Comparison of ENCODE assay signal across 9 mouse cellular contexts in genomic region chr5:142701651-142702510, GRCm38 (mm10). TPM values are rescaled to one million over a fixed set of nuclear protein-coding genes. Genes with fewer than 3 reads are reported as not detected.
A peak's percentile ranks its signal among the peaks of the same experiment; 100 is the strongest.
DNase-seq lines count a peak whose midpoint lies in the region; ATAC-seq and TF ChIP-seq lines count a peak whose summit lies in the region.
"Had no signal": no experiment of that assay in that cellular context is flagged by ENCODE, and none has a peak within 500 bp of the region (broad histone marks: within the 10 kb centered on the region; RNA-seq: fewer than 3 reads in every experiment).

No protein-coding gene starts in this region.

- TF ChIP-seq CTCF in kidney, adult 2 months (conservative IDR thresholded peaks at IDR 0.05; ENCODE audit: insufficient read depth, insufficient read length, low read depth, low read length), result no peak
- TF ChIP-seq CTCF in olfactory bulb, adult 2 months (IDR thresholded peaks at IDR 0.05; ENCODE audit: insufficient read depth, low read depth, low read length), result no peak

- peak; percentile 53 for ATAC-seq in liver, embryonic 15.5 days (ENCODE audit: insufficient read depth)

- H3K4me2 ChIP-seq in liver, embryonic 15.5 days, result peak overlapping the region; percentile 74

- H3K36me3 ChIP-seq in kidney, adult 2 months (ENCODE audit: control insufficient read depth, insufficient read depth, low read length), result no peaks in the 10 kb centered on the region
- H3K36me3 ChIP-seq in liver, embryonic 15.5 days (replicated peaks), result no peaks in the 10 kb centered on the region

- no peak for TF ChIP-seq POLR2A in kidney, adult 2 months (IDR thresholded peaks at IDR 0.05; ENCODE audit: low read depth, low read length)
- no peak for TF ChIP-seq POLR2A in olfactory bulb, adult 2 months (IDR thresholded peaks at IDR 0.05; ENCODE audit: insufficient read depth, low read depth, low read length)

- no peak overlapping the region for H3K27ac ChIP-seq in kidney, adult 2 months (ENCODE audit: insufficient read depth, low read depth, low read length)
- no peak overlapping the region for H3K27ac ChIP-seq in liver, embryonic 15.5 days (replicated peaks)
- no peak overlapping the region for H3K27ac ChIP-seq in olfactory bulb, adult 2 months (ENCODE audit: insufficient read depth, low read depth, low read length)

- H3K4me3 ChIP-seq in kidney, adult 2 months (ENCODE audit: insufficient read depth, low read depth, low read length), result peak overlapping the region; percentile 34
- peak overlapping the region; percentile 45 for H3K4me3 ChIP-seq in liver, embryonic 15.5 days (replicated peaks)
- peak overlapping the region; percentile 68 for H3K4me3 ChIP-seq in olfactory bulb, adult 2 months (ENCODE audit: insufficient read depth, low read depth, low read length)

- DNase-seq in kidney, adult 2 months, result no peak
- DNase-seq in kidney, adult 9 months, result no peak
- DNase-seq in WW6 (ENCODE audit: low read depth, low spot score), result peak; percentile 31
- peak; percentile 80 for DNase-seq in embryo, embryonic 10.5 days (ENCODE audit: low spot score)
- peak; percentile 39 for DNase-seq in heart, postnatal 4 days
- no peak for DNase-seq in layer of hippocampus, adult 8-10 months (ENCODE audit: low spot score in 2 of 2)

- no peaks in the 10 kb centered on the region for H3K4me1 ChIP-seq in kidney, adult 2 months (ENCODE audit: control insufficient read depth, insufficient read depth, low read length)
- H3K4me1 ChIP-seq in liver, embryonic 15.5 days (replicated peaks), result peaks cover 15% of the 10 kb centered on the region
- H3K4me1 ChIP-seq in olfactory bulb, adult 2 months (ENCODE audit: control insufficient read depth, insufficient read depth, low read length), result peaks cover 23% of the 10 kb centered on the region

- no peaks in the 10 kb centered on the region for H3K9me3 ChIP-seq in liver, embryonic 15.5 days (replicated peaks)

- peaks cover 5% of the 10 kb centered on the region; the same call in 1 of the 2 replicates for H3K27me3 ChIP-seq in kidney, adult 2 months (replicated peaks; ENCODE audit: control insufficient read depth, insufficient read depth, low read length)
- peaks cover 69% of the 10 kb centered on the region for H3K27me3 ChIP-seq in liver, embryonic 15.5 days

- no peak overlapping the region for H3K9ac ChIP-seq in liver, embryonic 15.5 days

- WGBS in kidney, adult 2 months, result 2% methylated on average over 66 of the region's 72 CpGs
- under 1% methylated on average over 70 of the region's 72 CpGs for WGBS in liver, embryonic 15.5 days (ENCODE audit: insufficient replicate concordance)
- WGBS in olfactory bulb, adult 2 months, result 1% methylated on average over 69 of the region's 72 CpGs

RNA-seq across cellular contexts. Expression of gene Slc29a4, which starts 9.6 kb away (rescaled TPM):
- 0.92 and 1.1 TPM in 2 replicates for polyA plus RNA-seq in kidney, adult 2 months (2012; rRNA removed)
- 1 to 10 TPM in 1 of 2 experiments, under 1 TPM in 1; 0.92 to 1.8 TPM for total RNA-seq in heart, postnatal 4 days (2021)
- 0.17 and 0.30 TPM in 2 replicates for polyA plus RNA-seq in liver, embryonic 15.5 days (2015; fragmentation: Nextera tagmentation; extraction: Ambion mirVana)
- not detected in 2 replicates for polyA plus RNA-seq in olfactory bulb, adult 2 months (2012; ENCODE audit: insufficient read depth, insufficient read length, low replicate concordance, missing spikeins)
- total RNA-seq in layer of hippocampus, adult 8-10 months (2022), result 10 to 100 TPM; 35.4 to 39.1 (median 37.8) TPM
- total RNA-seq: MEL had no signal

Comparison
In these comparisons a context has a peak if more than half of its experiments do, and no peak if none do; other contexts are left out.
1. DNase-seq: peak in WW6 (single experiment), embryo, embryonic 10.5 days (single experiment) and heart, postnatal 4 days (single experiment); none in kidney, adult 2 months (single experiment), kidney, adult 9 months (single experiment) and layer of hippocampus, adult 8-10 months (0 of 2).
2. Peak in every context shown above with its lines, with median percentiles within 50 percentile points of each other: H3K4me3 ChIP-seq.